Mouse (Mus musculus): ENCODE measurements at regions not wholly inside any gene's neighbourhood (a gene's known extent, or its start where the extent isn't known, plus 50 kb on each side); places are given as distances from the start of the nearest gene placed in this dataset.
A peak's percentile ranks its signal among the peaks of the same experiment; 100 is the strongest.

GRCm38 (mm10) chr15:50995688-50996087 is 2889.0 kb upstream of the Gm7489 start:
- no peak overlapping the region for H3K4me2 ChIP-seq (replicated peaks)
- H3K4me3 ChIP-seq = no peak overlapping the region
- no peak overlapping the region for H3K9ac ChIP-seq (replicated peaks)
- H3K36me3 ChIP-seq = no peaks in the 10 kb centered on the region
- H3K27me3 ChIP-seq = no peaks in the 10 kb centered on the region
- WGBS = 93% methylated on average over 3 of the region's 3 CpGs
- no peak overlapping the region for H3K27ac ChIP-seq (replicated peaks)
- ATAC-seq (replicated peaks) = no peak
- H3K4me1 ChIP-seq = peaks cover 12% of the 10 kb centered on the region
- no peaks in the 10 kb centered on the region for H3K9me3 ChIP-seq

- H3K4me2 ChIP-seq (replicated peaks) = no peak overlapping the region
- peaks cover 12% of the 10 kb centered on the region for H3K4me1 ChIP-seq
- H3K4me3 ChIP-seq = no peak overlapping the region
- 90% methylated on average over 4 of the region's 4 CpGs for WGBS
- no peak overlapping the region for H3K9ac ChIP-seq (replicated peaks)
- no peaks in the 10 kb centered on the region for H3K36me3 ChIP-seq
- ATAC-seq (replicated peaks) = no peak
- H3K27me3 ChIP-seq = no peaks in the 10 kb centered on the region
- no peak overlapping the region for H3K27ac ChIP-seq (replicated peaks)
- no peaks in the 10 kb centered on the region for H3K9me3 ChIP-seq
Observed at GRCm38 (mm10) chr15:50996296-50996695, 2888.4 kb upstream of the Gm7489 start.

GRCm38 (mm10) chr15:50997209-50997763 is 2887.4 kb upstream of the Gm7489 start:
- Histone ChIP-seq H3K4me3 (peak overlapping the region; percentile 16), H3K27ac (replicated peaks) (peak overlapping the region; percentile 56), H3K36me3 (no peaks in the 10 kb centered on the region), H3K4me2 (replicated peaks) (peak overlapping the region; percentile 35), H3K4me1 (peaks cover 12% of the 10 kb centered on the region), H3K9me3 (no peaks in the 10 kb centered on the region), H3K9ac (replicated peaks) (no peak overlapping the region), H3K27me3 (no peaks in the 10 kb centered on the region)
- WGBS = 34% methylated on average over 11 of the region's 11 CpGs
- peak; percentile 93 for ATAC-seq (replicated peaks)

GRCm38 (mm10) chr15:51038968-51039367 is 2845.7 kb upstream of the Gm7489 start:
- H3K4me2 ChIP-seq (replicated peaks) = no peak overlapping the region
- H3K36me3 ChIP-seq = no peaks in the 10 kb centered on the region
- H3K4me3 ChIP-seq = no peak overlapping the region
- ATAC-seq (replicated peaks) = no peak
- H3K9ac ChIP-seq (replicated peaks) = no peak overlapping the region
- no peaks in the 10 kb centered on the region for H3K27me3 ChIP-seq
- H3K4me1 ChIP-seq = no peaks in the 10 kb centered on the region
- no peak overlapping the region for H3K27ac ChIP-seq (replicated peaks)
- WGBS = 3% methylated on average over 1 of the region's 1 CpGs
- no peaks in the 10 kb centered on the region for H3K9me3 ChIP-seq

GRCm38 (mm10) chr15:51070538-51070937 is 2814.2 kb upstream of the Gm7489 start:
- no peak overlapping the region for H3K9ac ChIP-seq (replicated peaks)
- no peak overlapping the region for H3K4me3 ChIP-seq
- H3K27me3 ChIP-seq = no peaks in the 10 kb centered on the region
- no peak overlapping the region for H3K27ac ChIP-seq (replicated peaks)
- peaks cover 12% of the 10 kb centered on the region for H3K4me1 ChIP-seq
- peak; percentile 67; the same call in 1 of the 2 replicates for ATAC-seq (replicated peaks)
- WGBS = 22% methylated on average over 10 of the region's 10 CpGs
- H3K9me3 ChIP-seq = no peaks in the 10 kb centered on the region
- no peaks in the 10 kb centered on the region for H3K36me3 ChIP-seq
- peak overlapping the region; percentile 25 for H3K4me2 ChIP-seq (replicated peaks)

GRCm38 (mm10) chr15:51071132-51071656 is 2813.5 kb upstream of the Gm7489 start:
- ATAC-seq (replicated peaks) = peak; percentile 66; the same call in 1 of the 2 replicates
- WGBS = 47% methylated on average over 10 of the region's 10 CpGs
- no peak overlapping the region for H3K27ac ChIP-seq (replicated peaks)
- H3K4me2 ChIP-seq (replicated peaks) = peak overlapping the region; percentile 25
- no peak overlapping the region for H3K4me3 ChIP-seq
- no peaks in the 10 kb centered on the region for H3K27me3 ChIP-seq
- no peaks in the 10 kb centered on the region for H3K9me3 ChIP-seq
- H3K36me3 ChIP-seq = no peaks in the 10 kb centered on the region
- H3K9ac ChIP-seq (replicated peaks) = no peak overlapping the region
- H3K4me1 ChIP-seq = peaks cover 12% of the 10 kb centered on the region

GRCm38 (mm10) chr15:51073678-51074077 is 2811.0 kb upstream of the Gm7489 start:
- Histone ChIP-seq H3K4me2 (replicated peaks) (no peak overlapping the region), H3K36me3 (no peaks in the 10 kb centered on the region), H3K27ac (replicated peaks) (no peak overlapping the region), H3K4me3 (no peak overlapping the region), H3K4me1 (peaks cover 12% of the 10 kb centered on the region), H3K27me3 (no peaks in the 10 kb centered on the region), H3K9me3 (no peaks in the 10 kb centered on the region), H3K9ac (replicated peaks) (no peak overlapping the region)
- ATAC-seq (replicated peaks) = no peak
- 78% methylated on average over 6 of the region's 6 CpGs for WGBS

- H3K4me1 ChIP-seq = peaks cover 12% of the 10 kb centered on the region
- H3K4me2 ChIP-seq (replicated peaks) = no peak overlapping the region
- H3K36me3 ChIP-seq = no peaks in the 10 kb centered on the region
- 92% methylated on average over 7 of the region's 7 CpGs for WGBS
- no peak overlapping the region for H3K9ac ChIP-seq (replicated peaks)
- no peaks in the 10 kb centered on the region for H3K27me3 ChIP-seq
- H3K9me3 ChIP-seq = no peaks in the 10 kb centered on the region
- ATAC-seq (replicated peaks) = no peak
- no peak overlapping the region for H3K27ac ChIP-seq (replicated peaks)
- no peak overlapping the region for H3K4me3 ChIP-seq
Observed at GRCm38 (mm10) chr15:51074196-51074595, 2810.5 kb upstream of the Gm7489 start.

- WGBS = 65% methylated on average over 12 of the region's 12 CpGs
- no peaks in the 10 kb centered on the region for H3K9me3 ChIP-seq
- no peak overlapping the region for H3K4me2 ChIP-seq (replicated peaks)
- no peak overlapping the region for H3K27ac ChIP-seq (replicated peaks)
- no peaks in the 10 kb centered on the region for H3K27me3 ChIP-seq
- no peak overlapping the region for H3K9ac ChIP-seq (replicated peaks)
- H3K4me1 ChIP-seq = no peaks in the 10 kb centered on the region
- no peaks in the 10 kb centered on the region for H3K36me3 ChIP-seq
- ATAC-seq (replicated peaks) = no peak; the same call in 1 of the 2 replicates
- H3K4me3 ChIP-seq = no peak overlapping the region
Observed at GRCm38 (mm10) chr15:51083677-51084322, 2800.9 kb upstream of the Gm7489 start.

- no peaks in the 10 kb centered on the region for H3K9me3 ChIP-seq
- no peaks in the 10 kb centered on the region for H3K27me3 ChIP-seq
- WGBS = 82% methylated on average over 7 of the region's 7 CpGs
- no peak overlapping the region for H3K4me2 ChIP-seq (replicated peaks)
- H3K36me3 ChIP-seq = no peaks in the 10 kb centered on the region
- no peak overlapping the region for H3K27ac ChIP-seq (replicated peaks)
- no peak overlapping the region for H3K4me3 ChIP-seq
- H3K9ac ChIP-seq (replicated peaks) = no peak overlapping the region
- ATAC-seq (replicated peaks) = no peak
- no peaks in the 10 kb centered on the region for H3K4me1 ChIP-seq
Observed at GRCm38 (mm10) chr15:51092936-51093335, 2791.8 kb upstream of the Gm7489 start.

- Histone ChIP-seq H3K4me1 (peaks cover 9% of the 10 kb centered on the region; the same call in 1 of the 2 replicates), H3K36me3 (no peaks in the 10 kb centered on the region), H3K27me3 (no peaks in the 10 kb centered on the region), H3K9me3 (no peaks in the 10 kb centered on the region), H3K4me2 (replicated peaks) (peak overlapping the region; percentile 46), H3K9ac (replicated peaks) (no peak overlapping the region), H3K27ac (replicated peaks) (no peak overlapping the region), H3K4me3 (peak overlapping the region; percentile 28)
- 40% methylated on average over 7 of the region's 7 CpGs for WGBS
- peak; percentile 53 for ATAC-seq (replicated peaks)
Observed at GRCm38 (mm10) chr15:51103948-51104347, 2780.8 kb upstream of the Gm7489 start.

GRCm38 (mm10) chr15:51104362-51104761 is 2780.3 kb upstream of the Gm7489 start:
- no peak overlapping the region; the same call in 1 of the 2 replicates for H3K9ac ChIP-seq (replicated peaks)
- 6% methylated on average over 10 of the region's 10 CpGs for WGBS
- H3K36me3 ChIP-seq = no peaks in the 10 kb centered on the region
- ATAC-seq (replicated peaks) = peak; percentile 82
- no peaks in the 10 kb centered on the region for H3K27me3 ChIP-seq
- H3K9me3 ChIP-seq = no peaks in the 10 kb centered on the region
- peak overlapping the region; percentile 28 for H3K4me3 ChIP-seq
- peak overlapping the region; percentile 46 for H3K4me2 ChIP-seq (replicated peaks)
- peaks cover 9% of the 10 kb centered on the region; the same call in 1 of the 2 replicates for H3K4me1 ChIP-seq
- no peak overlapping the region for H3K27ac ChIP-seq (replicated peaks)
